Comparison of ENCODE assay signal across 28 mouse cellular contexts in genomic region chr16:9665896-9666295, GRCm38 (mm10).
DNase-seq lines count a peak whose midpoint lies in the region; ATAC-seq lines count a peak whose summit lies in the region.
"Had no signal": no experiment of that assay in that cellular context is flagged by ENCODE, and none has a peak within 500 bp of the region (broad histone marks: within the 10 kb centered on the region; RNA-seq: fewer than 3 reads in every experiment).

No protein-coding gene starts in this region.

- intact Hi-C loops in left cerebral cortex, postnatal 10 days (cut with DNase I) = loop anchor here (10.0 kb wide), 1 partner anchor 329 kb away; the partner anchor contains the start of gene Grin2a

- H3K36me3 ChIP-seq in midbrain, embryonic 15.5 days (replicated peaks) = no peaks in the 10 kb centered on the region
- H3K36me3 ChIP-seq: G1E; heart, embryonic 12.5 days; hindbrain, embryonic 13.5 days; limb, embryonic 12.5 days; lung, embryonic 15.5 days; midbrain, embryonic 13.5 days; stomach, embryonic 15.5 days had no signal

- no peak for ATAC-seq in midbrain, embryonic 15.5 days (replicated peaks)
- ATAC-seq: forebrain, embryonic 13.5 days; intestine, embryonic 16.5 days; midbrain, embryonic 13.5 days; Patski had no signal

- H3K4me1 ChIP-seq in midbrain, embryonic 15.5 days = 0 out of 2 replicates have a peak, but pooled peaks cover 12% of the 10 kb centered on the region
- H3K4me1 ChIP-seq: limb, embryonic 12.5 days; lung, embryonic 15.5 days; megakaryocyte, embryonic 14.5 days; stomach, embryonic 15.5 days had no signal

- H3K27me3 ChIP-seq in midbrain, embryonic 15.5 days (replicated peaks) = no peaks in the 10 kb centered on the region
- H3K27me3 ChIP-seq: forebrain, embryonic 13.5 days; heart, embryonic 12.5 days; hindbrain, embryonic 13.5 days; limb, embryonic 12.5 days; lung, embryonic 15.5 days; megakaryocyte, embryonic 14.5 days; midbrain, embryonic 13.5 days; stomach, embryonic 15.5 days had no signal

- H3K9me3 ChIP-seq in midbrain, embryonic 15.5 days = no peaks in the 10 kb centered on the region
- H3K9me3 ChIP-seq: forebrain, embryonic 13.5 days; G1E; heart, embryonic 12.5 days; hindbrain, embryonic 13.5 days; limb, embryonic 12.5 days; lung, embryonic 15.5 days; midbrain, embryonic 13.5 days; stomach, embryonic 15.5 days had no signal

- peak; percentile 44 for DNase-seq in cerebellum, adult 11-12 months
- DNase-seq in cerebellum, postnatal 4 days (ENCODE audit: low spot score in 2 of 2) = no peak
- DNase-seq in left cerebral cortex, adult 18-20 months (ENCODE audit: low spot score in 2 of 2) = peak; percentile 48 to 65
- DNase-seq in left cerebral cortex, postnatal 10 days (ENCODE audit: extremely low spot score in 1 of 2, low spot score in 2 of 2) = no peak
- peak; percentile 31 for DNase-seq in cerebellum, adult 8-10 months
- DNase-seq in cerebellum, postnatal 25 days = peak; percentile 56 to 71
- DNase-seq in adrenal gland, adult 8-10 months = no peak
- DNase-seq: adrenal gland, postnatal 25 days; heart, adult 2 months; heart, postnatal 4 days; kidney, adult 8-10 months; kidney, postnatal 10 days; lung, postnatal 36 days; right cerebral cortex, postnatal 25 days; thymus, postnatal 14 days had no signal

- no peak overlapping the region for H3K4me2 ChIP-seq in midbrain, embryonic 15.5 days
- H3K4me2 ChIP-seq: forebrain, embryonic 13.5 days; heart, embryonic 12.5 days; hindbrain, embryonic 13.5 days; limb, embryonic 12.5 days; liver, embryonic 11.5 days; lung, embryonic 15.5 days; midbrain, embryonic 13.5 days; stomach, embryonic 15.5 days had no signal

- H3K9ac ChIP-seq in midbrain, embryonic 15.5 days = no peak overlapping the region
- H3K9ac ChIP-seq: forebrain, embryonic 13.5 days; heart, embryonic 12.5 days; hindbrain, embryonic 13.5 days; limb, embryonic 12.5 days; lung, embryonic 15.5 days; midbrain, embryonic 13.5 days; stomach, embryonic 15.5 days had no signal

- no peak overlapping the region for H3K4me3 ChIP-seq in midbrain, embryonic 15.5 days
- H3K4me3 ChIP-seq: forebrain, embryonic 13.5 days; heart, adult 2 months; heart, embryonic 12.5 days; hindbrain, embryonic 13.5 days; limb, embryonic 12.5 days; lung, embryonic 15.5 days; megakaryocyte, embryonic 14.5 days; midbrain, embryonic 13.5 days; stomach, embryonic 15.5 days had no signal

- no peak overlapping the region for H3K27ac ChIP-seq in midbrain, embryonic 15.5 days
- H3K27ac ChIP-seq: forebrain, embryonic 13.5 days; heart, adult 2 months; hindbrain, embryonic 13.5 days; limb, embryonic 12.5 days; lung, embryonic 15.5 days; midbrain, embryonic 13.5 days; stomach, embryonic 15.5 days had no signal

- WGBS in midbrain, embryonic 15.5 days = 89% methylated on average over 4 of the region's 4 CpGs

Comparison
In these comparisons a context has a peak if more than half of its experiments do, and no peak if none do; other contexts are left out.
1. DNase-seq: peak in cerebellum, adult 11-12 months (single experiment), left cerebral cortex, adult 18-20 months (2 of 2), cerebellum, adult 8-10 months (single experiment) and cerebellum, postnatal 25 days (2 of 2); none in cerebellum, postnatal 4 days (0 of 2), left cerebral cortex, postnatal 10 days (0 of 2) and adrenal gland, adult 8-10 months (single experiment).